Mouse (Mus musculus): ENCODE data around the gene Celf6. TPM values are rescaled to one million over a fixed set of nuclear protein-coding genes. Genes with fewer than 3 reads are reported as not detected.

Celf6 gene
- 18.2 and 20.7 TPM in 2 replicates for polyA plus RNA-seq (2012; rRNA removed)

GRCm38 (mm10) chr9:59577844-59578504 lies at the start of gene Celf6:
Celf6 (plus strand) TSS chr9:59577917.

GRCm38 (mm10) chr9:59539441-59540137 lies 38.1 kb upstream of the Celf6 start, which contains the start of the genes Hexa and Tmem202:
Hexa (plus strand) TSS chr9:59539540.
Tmem202 (minus strand) TSS chr9:59539847.

GRCm38 (mm10) chr9:59616622-59617306 lies 39.0 kb downstream of the Celf6 start, which contains the start of gene Parp6:
Parp6 (plus strand) TSS chr9:59617284.

GRCm38 (mm10) chr9:59655958-59656634 lies 78.4 kb downstream of the Celf6 start, which contains the start of gene Pkm:
Pkm (plus strand) TSS chr9:59656368.

Other genes with a start within 250 kb of the Celf6 start
- 22.3 and 24.4 TPM in 2 replicates for gene Bbs4, start 224.4 kb upstream of the Celf6 start, polyA plus RNA-seq (2012; rRNA removed)
- gene Arih1, start 91.3 kb upstream of the Celf6 start, polyA plus RNA-seq (2012; rRNA removed): 58.2 and 63.4 TPM in 2 replicates
- 43.7 and 51.0 TPM in 2 replicates for gene Hexa, start 38.4 kb upstream of the Celf6 start, polyA plus RNA-seq (2012; rRNA removed)
- 0.30 and 0.44 TPM in 2 replicates for gene Tmem202, start 38.1 kb upstream of the Celf6 start, polyA plus RNA-seq (2012; rRNA removed)
- gene Parp6, start 39.4 kb downstream of the Celf6 start, polyA plus RNA-seq (2012; rRNA removed): 205 and 235 TPM in 2 replicates
- gene Pkm, start 78.5 kb downstream of the Celf6 start, polyA plus RNA-seq (2012; rRNA removed): 1,122 and 1,323 TPM in 2 replicates
- 6.5 and 8.2 TPM in 2 replicates for gene Gramd2, start 102.2 kb downstream of the Celf6 start, polyA plus RNA-seq (2012; rRNA removed)
- 5.5 and 6.3 TPM in 2 replicates for gene Senp8, start 172.8 kb downstream of the Celf6 start, polyA plus RNA-seq (2012; rRNA removed)
- 19.1 and 20.6 TPM in 2 replicates for gene Myo9a, start 173.0 kb downstream of the Celf6 start, polyA plus RNA-seq (2012; rRNA removed)